In the genomic region with DNA sequence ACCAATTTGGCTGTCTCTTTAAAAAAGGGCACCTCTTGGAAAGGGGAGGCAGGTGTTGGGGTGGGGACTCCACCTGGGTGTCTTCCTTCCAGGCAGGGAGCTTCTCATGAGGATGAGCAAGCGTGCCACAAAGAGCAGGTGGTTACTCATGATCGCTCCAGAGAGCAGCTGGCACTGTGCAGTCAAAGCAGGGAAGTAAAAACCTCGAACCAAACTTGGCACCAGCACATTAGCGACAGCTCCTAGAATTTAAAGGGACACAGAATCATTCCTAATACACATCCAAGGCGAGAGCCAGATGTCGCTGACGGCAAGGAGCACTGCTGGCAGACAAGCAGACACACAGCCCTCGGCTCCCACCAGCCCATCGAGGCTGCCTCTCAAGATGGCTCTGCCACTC, we compare ENCODE assay signal across 12 mouse cellular contexts.
DNase-seq lines count a peak whose midpoint lies in the region; ATAC-seq lines count a peak whose summit lies in the region.
"Had no signal": no experiment of that assay in that cellular context is flagged by ENCODE, and none has a peak within 500 bp of the region (broad histone marks: within the 10 kb centered on the region; RNA-seq: fewer than 3 reads in every experiment).

No protein-coding gene starts in this region.

- no peak overlapping the region for H3K9ac ChIP-seq in kidney, embryonic 16.5 days (replicated peaks; ENCODE audit: low read length)
- H3K9ac ChIP-seq: liver, embryonic 15.5 days had no signal

- DNase-seq in heart, adult 18-20 months, result peak; percentile 11 to 22
- DNase-seq in heart, postnatal 25 days (ENCODE audit: low spot score), result no peak
- peak; percentile 8 to 40 for DNase-seq in frontal cortex, adult 2 months (ENCODE audit: extremely low spot score in 1 of 2, low spot score in 1 of 2)
- DNase-seq in left cerebral cortex, postnatal 4 days, result peak; percentile 82
- DNase-seq in lung, adult 18-20 months, result no peak
- DNase-seq: adrenal gland, adult 2 months; heart, adult 11 months; thymus, postnatal 36 days had no signal

- H3K27me3 ChIP-seq in kidney, embryonic 16.5 days (ENCODE audit: insufficient read depth, low read length), result no peaks in the 10 kb centered on the region
- H3K27me3 ChIP-seq: liver, embryonic 15.5 days had no signal

- 63% methylated on average over 9 of the region's 9 CpGs for WGBS in kidney, embryonic 16.5 days

- peak; percentile 75 for ATAC-seq in cerebellum, adult (ENCODE audit: insufficient number of reproducible peaks, low FRiP score, low TSS enrichment)
- ATAC-seq in monocyte, adult 5-6 weeks (replicated peaks; ENCODE audit: insufficient number of reproducible peaks, low FRiP score, low TSS enrichment, poor library complexity, severe bottlenecking), result no peak
- no peak for ATAC-seq in kidney, embryonic 16.5 days (ENCODE audit: low FRiP score, low TSS enrichment)

- no peak overlapping the region for H3K4me3 ChIP-seq in kidney, embryonic 16.5 days (ENCODE audit: low read length)
- H3K4me3 ChIP-seq: liver, embryonic 15.5 days had no signal

- no peaks in the 10 kb centered on the region for H3K4me1 ChIP-seq in kidney, embryonic 16.5 days (ENCODE audit: insufficient read depth, low read length)
- H3K4me1 ChIP-seq: liver, embryonic 15.5 days had no signal

- intact Hi-C loops in heart, postnatal 25 days (cut with DNase I), result no loop called here
- intact Hi-C loops in left cerebral cortex, postnatal 4 days (cut with DNase I), result no loop called here

- H3K27ac ChIP-seq in kidney, embryonic 16.5 days (ENCODE audit: low read length), result no peak overlapping the region
- H3K27ac ChIP-seq: liver, embryonic 15.5 days had no signal

- H3K4me2 ChIP-seq in kidney, embryonic 16.5 days (replicated peaks; ENCODE audit: low read depth, low read length), result no peak overlapping the region
- H3K4me2 ChIP-seq: liver, embryonic 15.5 days had no signal

- no peaks in the 10 kb centered on the region for H3K36me3 ChIP-seq in kidney, embryonic 16.5 days (ENCODE audit: insufficient read depth, low read length)
- H3K36me3 ChIP-seq: liver, embryonic 15.5 days had no signal

- no peaks in the 10 kb centered on the region for H3K9me3 ChIP-seq in kidney, embryonic 16.5 days (ENCODE audit: low read length)
- H3K9me3 ChIP-seq: liver, embryonic 15.5 days had no signal

Comparison
In these comparisons a context has a peak if more than half of its experiments do, and no peak if none do; other contexts are left out.
1. DNase-seq: peak in heart, adult 18-20 months (2 of 2), frontal cortex, adult 2 months (2 of 2) and left cerebral cortex, postnatal 4 days (single experiment); none in heart, postnatal 25 days (single experiment) and lung, adult 18-20 months (0 of 2).